Mouse (Mus musculus): ENCODE data around the gene Zfp827.
A peak's percentile ranks its signal among the peaks of the same experiment; 100 is the strongest.
"Not testable (repeated sequence)": the region's sequence is repeated elsewhere in the genome, so short reads cannot be mapped to it uniquely, and the experiment has no call there.

Zfp827 gene

GRCm38 (mm10) chr8:79105186-79105585, 76.9 kb downstream of the Zfp827 start:
- no peak for DNase-seq (ENCODE audit: low read depth, low spot score)

- DNase-seq (ENCODE audit: low read depth, low spot score): no peak
These were observed 83.2 kb downstream of the Zfp827 start for GRCm38 (mm10) chr8:79111461-79111860.

- DNase-seq (ENCODE audit: low read depth, low spot score): no peak
These were observed 84.2 kb downstream of the Zfp827 start for GRCm38 (mm10) chr8:79112480-79112879.

GRCm38 (mm10) chr8:79113533-79113932, 85.3 kb downstream of the Zfp827 start:
- no peak for DNase-seq (ENCODE audit: low read depth, low spot score)

GRCm38 (mm10) chr8:79114561-79114960, 86.3 kb downstream of the Zfp827 start:
- DNase-seq (ENCODE audit: low read depth, low spot score): no peak

- no peak for DNase-seq (ENCODE audit: low read depth, low spot score)
These were observed 88.2 kb downstream of the Zfp827 start for GRCm38 (mm10) chr8:79116436-79116835.

- no peak for DNase-seq (ENCODE audit: low read depth, low spot score)
These were observed 89.5 kb downstream of the Zfp827 start for GRCm38 (mm10) chr8:79117711-79118110.

- DNase-seq (ENCODE audit: low read depth, low spot score): no peak
These were observed 93.4 kb downstream of the Zfp827 start for GRCm38 (mm10) chr8:79121614-79122013.

GRCm38 (mm10) chr8:79124231-79124630, 96.0 kb downstream of the Zfp827 start:
- no peak for DNase-seq (ENCODE audit: low read depth, low spot score)

- no peak for DNase-seq (ENCODE audit: low read depth, low spot score)
These were observed 99.1 kb downstream of the Zfp827 start for GRCm38 (mm10) chr8:79127211-79127816.

- not testable (repeated sequence) for DNase-seq (ENCODE audit: low read depth, low spot score)
These were observed 100.3 kb downstream of the Zfp827 start for GRCm38 (mm10) chr8:79128534-79128933.

GRCm38 (mm10) chr8:79139614-79140013, 111.4 kb downstream of the Zfp827 start:
- no peak for DNase-seq (ENCODE audit: low read depth, low spot score)

- DNase-seq (ENCODE audit: low read depth, low spot score): no peak
These were observed 112.7 kb downstream of the Zfp827 start for GRCm38 (mm10) chr8:79140981-79141380.

- DNase-seq (ENCODE audit: low read depth, low spot score): no peak
These were observed 113.4 kb downstream of the Zfp827 start for GRCm38 (mm10) chr8:79141592-79141991.

GRCm38 (mm10) chr8:79143729-79144128, 115.5 kb downstream of the Zfp827 start:
- peak; percentile 8 for DNase-seq (ENCODE audit: low read depth, low spot score)

GRCm38 (mm10) chr8:79145210-79145609, 117.0 kb downstream of the Zfp827 start:
- no peak for DNase-seq (ENCODE audit: low read depth, low spot score)

GRCm38 (mm10) chr8:79145626-79146025, 117.4 kb downstream of the Zfp827 start:
- no peak for DNase-seq (ENCODE audit: low read depth, low spot score)

- no peak for DNase-seq (ENCODE audit: low read depth, low spot score)
These were observed 120.6 kb downstream of the Zfp827 start for GRCm38 (mm10) chr8:79148799-79149198.

GRCm38 (mm10) chr8:79149880-79150279, 121.6 kb downstream of the Zfp827 start:
- no peak for DNase-seq (ENCODE audit: low read depth, low spot score)

- DNase-seq (ENCODE audit: low read depth, low spot score): peak; percentile 16
These were observed 122.4 kb downstream of the Zfp827 start for GRCm38 (mm10) chr8:79150544-79151192.

- no peak for DNase-seq (ENCODE audit: low read depth, low spot score)
These were observed 123.4 kb downstream of the Zfp827 start for GRCm38 (mm10) chr8:79151644-79152043.

- DNase-seq (ENCODE audit: low read depth, low spot score): no peak
These were observed 125.0 kb downstream of the Zfp827 start for GRCm38 (mm10) chr8:79153201-79153600.

GRCm38 (mm10) chr8:79153637-79154036, 125.4 kb downstream of the Zfp827 start:
- DNase-seq (ENCODE audit: low read depth, low spot score): no peak

Measured in A20 (cell line).